In the genomic region with DNA sequence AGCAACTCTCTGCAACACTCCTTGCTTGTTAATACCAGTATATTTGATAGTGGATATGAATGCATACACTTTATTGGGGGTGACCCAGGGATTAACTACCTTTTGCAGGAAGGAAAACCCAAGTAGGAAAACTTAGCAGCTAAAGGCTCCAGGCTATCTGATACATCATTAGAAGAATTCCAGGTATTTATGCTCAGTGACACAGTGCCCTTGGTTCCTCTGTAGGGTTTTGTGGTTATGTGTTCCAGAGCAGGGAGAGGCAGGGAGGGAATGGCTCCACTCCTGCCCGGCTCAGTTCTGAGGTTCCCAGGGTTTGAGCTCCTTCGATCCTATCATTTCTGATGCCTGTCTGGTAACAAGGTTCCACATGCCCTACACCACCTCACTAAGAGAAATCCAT, we compare ENCODE assay signal across 24 mouse cellular contexts.
"Had no signal": no experiment of that assay in that cellular context is flagged by ENCODE, and none has a peak within 500 bp of the region (broad histone marks: within the 10 kb centered on the region; RNA-seq: fewer than 3 reads in every experiment).

No protein-coding gene starts in this region.

- ATAC-seq: hindbrain, postnatal 0 days; intestine, embryonic 16.5 days; liver, postnatal 0 days had no signal

- H3K27ac ChIP-seq: heart, embryonic 13.5 days; heart, embryonic 15.5 days; hindbrain, embryonic 13.5 days; hindbrain, embryonic 15.5 days; hindbrain, postnatal 0 days; kidney, embryonic 15.5 days; kidney, postnatal 0 days; layer of hippocampus, adult 2 months; left cerebral cortex, adult 2 months; limb, embryonic 10.5 days; limb, embryonic 12.5 days; liver, embryonic 13.5 days; liver, embryonic 15.5 days had no signal

- DNase-seq: gastrocnemius, postnatal 14 days; gastrocnemius, postnatal 36 days; heart, adult 18-20 months; heart, postnatal 14 days; heart, postnatal 36 days; kidney, adult 11 months; kidney, adult 9 months; kidney, postnatal 25 days; liver; liver, embryonic 13.5 days; liver, postnatal 0 days had no signal

- H3K27me3 ChIP-seq: heart, embryonic 13.5 days; heart, embryonic 15.5 days; hindbrain, embryonic 13.5 days; hindbrain, embryonic 15.5 days; kidney, embryonic 15.5 days; limb, embryonic 12.5 days; liver, embryonic 13.5 days; liver, embryonic 15.5 days had no signal

- H3K4me3 ChIP-seq: heart, embryonic 13.5 days; heart, embryonic 15.5 days; hindbrain, embryonic 13.5 days; hindbrain, embryonic 15.5 days; kidney, embryonic 15.5 days; layer of hippocampus, adult 2 months; left cerebral cortex, adult 2 months; limb, embryonic 10.5 days; limb, embryonic 12.5 days; liver, embryonic 13.5 days; liver, embryonic 15.5 days had no signal

- H3K4me1 ChIP-seq: heart, embryonic 13.5 days; heart, embryonic 15.5 days; hindbrain, embryonic 13.5 days; hindbrain, embryonic 15.5 days; kidney, embryonic 15.5 days; limb, embryonic 10.5 days; limb, embryonic 12.5 days had no signal

- H3K36me3 ChIP-seq: heart, embryonic 13.5 days; heart, embryonic 15.5 days; hindbrain, embryonic 13.5 days; hindbrain, embryonic 15.5 days; kidney, embryonic 15.5 days; limb, embryonic 10.5 days; limb, embryonic 12.5 days; liver, embryonic 13.5 days; liver, embryonic 15.5 days had no signal
